Mouse (Mus musculus) embryonic facial prominence, embryonic 10.5 days (tissue): ENCODE data around the gene Macrod2. TPM values are rescaled to one million over a fixed set of nuclear protein-coding genes. Genes with fewer than 3 reads are reported as not detected.

Source experiments
- DNase-seq: peaks from one replicate; pipeline ENCODE4 v3.0.0-alpha.2; 2017; ENCODE audit warnings: low spot score
- H3K27ac ChIP-seq: fragments of 300-500 bp; sonication (generic); replicated peaks from 2 replicates; pipeline ENCODE4 v1.5.1; 2016; ENCODE audit warnings: mild to moderate bottlenecking
- H3K27me3 ChIP-seq: fragments of 300-500 bp; sonication (generic); replicated peaks from 2 replicates; pipeline ENCODE4 v1.6.1; 2016; ENCODE audit warnings: low read depth, mild to moderate bottlenecking; ENCODE audit not compliant: poor library complexity, severe bottlenecking
- H3K36me3 ChIP-seq: fragments of 300-500 bp; sonication (generic); replicated peaks from 2 replicates; pipeline ENCODE4 v1.6.1; 2016; ENCODE audit warnings: mild to moderate bottlenecking, moderate library complexity
- H3K4me1 ChIP-seq: fragments of 300-500 bp; sonication (generic); 2 replicates; pipeline ENCODE4 v1.6.1; 2016
- H3K4me3 ChIP-seq: fragments of 300-500 bp; sonication (generic); 2 replicates; pipeline ENCODE4 v1.5.1; 2016; ENCODE audit warnings: mild to moderate bottlenecking, moderate library complexity
- H3K9me3 ChIP-seq: fragments of 300-500 bp; sonication (generic); 2 replicates; pipeline ENCODE4 v1.6.1; 2016; ENCODE audit warnings: mild to moderate bottlenecking
- WGBS: fragments of 180-500 bp; shearing (Covaris S2); methylation state at CpG from one replicate; pipeline ENCODE4 v1.1.7; 2016; 5-methylcytosine and 5-hydroxymethylcytosine counted together
- polyA plus RNA-seq: library from polyadenylated mRNA; unstranded; fragments of >200 nt; fragmentation: Nextera tagmentation; extraction: Ambion mirVana; gene quantifications from 2 replicates; pipeline ENCODE4 v1.2.1, GENCODE M21; 2016

The Macrod2 gene
- polyA plus RNA-seq, 1 experiment from 2014 or later: 25.8 TPM

- no peak overlapping the region for H3K4me3 ChIP-seq
- H3K36me3 ChIP-seq: no peaks in the 10 kb centered on the region
- H3K4me1 ChIP-seq: peaks cover 17% of the 10 kb centered on the region
- H3K27ac ChIP-seq: no peak overlapping the region
- no peaks in the 10 kb centered on the region for H3K9me3 ChIP-seq
- WGBS: 76% methylated on average over 3 of the region's 3 CpGs
- no peaks in the 10 kb centered on the region for H3K27me3 ChIP-seq
- no peak for DNase-seq
These were observed 609.2 kb downstream of the Macrod2 start for GRCm38 (mm10) chr2:141004326-141004725.

GRCm38 (mm10) chr2:141005616-141006015 is 610.5 kb downstream of the Macrod2 start:
- H3K27ac ChIP-seq: no peak overlapping the region
- WGBS: 80% methylated on average over 6 of the region's 6 CpGs
- H3K36me3 ChIP-seq: no peaks in the 10 kb centered on the region
- H3K27me3 ChIP-seq: no peaks in the 10 kb centered on the region
- DNase-seq: no peak
- no peak overlapping the region for H3K4me3 ChIP-seq
- no peaks in the 10 kb centered on the region for H3K9me3 ChIP-seq
- H3K4me1 ChIP-seq: peaks cover 15% of the 10 kb centered on the region; the same call in 1 of the 2 replicates

GRCm38 (mm10) chr2:141007725-141008124 is 612.6 kb downstream of the Macrod2 start:
- Histone ChIP-seq H3K4me3 (no peak overlapping the region), H3K27ac (no peak overlapping the region; the same call in 1 of the 2 replicates), H3K9me3 (no peaks in the 10 kb centered on the region), H3K4me1 (peaks cover 15% of the 10 kb centered on the region; the same call in 1 of the 2 replicates), H3K36me3 (no peaks in the 10 kb centered on the region), H3K27me3 (no peaks in the 10 kb centered on the region)
- WGBS: 59% methylated on average over 7 of the region's 7 CpGs
- no peak for DNase-seq

GRCm38 (mm10) chr2:141008458-141008857 is 613.3 kb downstream of the Macrod2 start:
- Histone ChIP-seq H3K9me3 (no peaks in the 10 kb centered on the region), H3K27me3 (no peaks in the 10 kb centered on the region), H3K4me3 (no peak overlapping the region), H3K27ac (no peak overlapping the region), H3K36me3 (no peaks in the 10 kb centered on the region), H3K4me1 (peaks cover 17% of the 10 kb centered on the region; the same call in 1 of the 2 replicates)
- DNase-seq: no peak
- WGBS: 91% methylated on average over 1 of the region's 1 CpGs

- 83% methylated on average over 8 of the region's 8 CpGs for WGBS
- peaks cover 8% of the 10 kb centered on the region for H3K4me1 ChIP-seq
- H3K4me3 ChIP-seq: no peak overlapping the region
These were observed 618.5 kb downstream of the Macrod2 start for GRCm38 (mm10) chr2:141013443-141014165.

GRCm38 (mm10) chr2:141022971-141023370 is 627.9 kb downstream of the Macrod2 start:
- Histone ChIP-seq H3K27me3 (no peaks in the 10 kb centered on the region), H3K4me3 (no peak overlapping the region), H3K27ac (no peak overlapping the region), H3K9me3 (no peaks in the 10 kb centered on the region), H3K36me3 (no peaks in the 10 kb centered on the region), H3K4me1 (peaks cover 14% of the 10 kb centered on the region)
- 69% methylated on average over 4 of the region's 4 CpGs for WGBS
- DNase-seq: no peak

More at GRCm38 (mm10) chr2:141013443-141014165, 618.5 kb downstream of the Macrod2 start:
- Histone ChIP-seq H3K27ac (no peak overlapping the region), H3K9me3 (no peaks in the 10 kb centered on the region), H3K27me3 (no peaks in the 10 kb centered on the region), H3K36me3 (no peaks in the 10 kb centered on the region)
- DNase-seq: no peak

- Histone ChIP-seq H3K27ac (no peak overlapping the region), H3K4me3 (no peak overlapping the region), H3K4me1 (peaks cover 14% of the 10 kb centered on the region), H3K36me3 (no peaks in the 10 kb centered on the region), H3K27me3 (no peaks in the 10 kb centered on the region), H3K9me3 (no peaks in the 10 kb centered on the region)
- no peak for DNase-seq
- WGBS: 58% methylated on average over 7 of the region's 7 CpGs
These were observed 628.8 kb downstream of the Macrod2 start for GRCm38 (mm10) chr2:141023916-141024315.

- Histone ChIP-seq H3K36me3 (no peaks in the 10 kb centered on the region), H3K4me3 (no peak overlapping the region), H3K27ac (no peak overlapping the region), H3K27me3 (no peaks in the 10 kb centered on the region), H3K4me1 (peaks cover 14% of the 10 kb centered on the region), H3K9me3 (no peaks in the 10 kb centered on the region)
- 53% methylated on average over 6 of the region's 6 CpGs for whole genome bisulfite sequencing
- no peak for DNase-seq
These were observed 629.4 kb downstream of the Macrod2 start for GRCm38 (mm10) chr2:141024316-141025043.

- Histone ChIP-seq H3K4me1 (peaks cover 18% of the 10 kb centered on the region), H3K27me3 (no peaks in the 10 kb centered on the region), H3K4me3 (no peak overlapping the region), H3K36me3 (no peaks in the 10 kb centered on the region), H3K27ac (0 out of 2 replicates have a peak overlapping the region, but pooled peaks have one; percentile 20), H3K9me3 (no peaks in the 10 kb centered on the region)
- 23% methylated on average over 4 of the region's 4 CpGs for WGBS
- DNase-seq: no peak
These were observed 661.8 kb downstream of the Macrod2 start for GRCm38 (mm10) chr2:141056685-141057454.

GRCm38 (mm10) chr2:141057455-141057833 is 662.3 kb downstream of the Macrod2 start:
- WGBS: 40% methylated on average over 4 of the region's 4 CpGs
- Histone ChIP-seq H3K36me3 (no peaks in the 10 kb centered on the region), H3K4me3 (no peak overlapping the region), H3K4me1 (peaks cover 13% of the 10 kb centered on the region), H3K27ac (0 out of 2 replicates have a peak overlapping the region, but pooled peaks have one; percentile 20), H3K27me3 (no peaks in the 10 kb centered on the region), H3K9me3 (no peaks in the 10 kb centered on the region)
- no peak for DNase-seq

GRCm38 (mm10) chr2:141073981-141074855 is 679.1 kb downstream of the Macrod2 start:
- Histone ChIP-seq H3K27me3 (no peaks in the 10 kb centered on the region), H3K4me1 (peaks cover 5% of the 10 kb centered on the region), H3K9me3 (no peaks in the 10 kb centered on the region), H3K36me3 (no peaks in the 10 kb centered on the region), H3K27ac (no peak overlapping the region), H3K4me3 (no peak overlapping the region)
- no peak for DNase-seq
- WGBS: 77% methylated on average over 8 of the region's 8 CpGs

- H3K27ac ChIP-seq: no peak overlapping the region
- no peaks in the 10 kb centered on the region for H3K36me3 ChIP-seq
- H3K9me3 ChIP-seq: peaks cover 3% of the 10 kb centered on the region; the same call in 1 of the 2 replicates
These were observed 683.1 kb downstream of the Macrod2 start for GRCm38 (mm10) chr2:141078221-141078620.

More at GRCm38 (mm10) chr2:141078221-141078620, 683.1 kb downstream of the Macrod2 start:
- no peak for DNase-seq
- H3K27me3 ChIP-seq: no peaks in the 10 kb centered on the region
- no peaks in the 10 kb centered on the region for H3K4me1 ChIP-seq
- no peak overlapping the region for H3K4me3 ChIP-seq
